Mouse (Mus musculus) hindbrain, embryonic 14.5 days (tissue): ENCODE results near the gene Snx9. TPM values are rescaled to one million over a fixed set of nuclear protein-coding genes. Genes with fewer than 3 reads are reported as not detected.

Experiments used
- ATAC-seq: fragments of 200-750 bp; cut with Nextera tagmentation; 2 replicates; pipeline ENCODE4 v1.8.0; 2017; ENCODE audit warnings: moderate number of reproducible peaks, mild to moderate bottlenecking, moderate TSS enrichment, moderate library complexity; ENCODE audit not compliant: low FRiP score
- DNase-seq: peaks from one replicate; pipeline ENCODE4 v3.0.0-alpha.2; 2015; ENCODE audit warnings: low spot score
- H3K27ac ChIP-seq: fragments of 300-500 bp; sonication (generic); 2 replicates; pipeline ENCODE4 v1.5.1; 2014; ENCODE audit warnings: mild to moderate bottlenecking, moderate library complexity
- H3K27me3 ChIP-seq: fragments of 300-500 bp; sonication (generic); 2 replicates; pipeline ENCODE4 v1.6.1; 2014; ENCODE audit warnings: mild to moderate bottlenecking, low read length, mixed read lengths; ENCODE audit not compliant: control insufficient read depth, insufficient read depth
- H3K36me3 ChIP-seq: fragments of 300-500 bp; sonication (generic); replicated peaks from 2 replicates; pipeline ENCODE4 v1.6.1; 2014; ENCODE audit not compliant: control insufficient read depth, insufficient read depth
- H3K4me1 ChIP-seq: fragments of 300-500 bp; sonication (generic); replicated peaks from 2 replicates; pipeline ENCODE4 v1.6.1; 2014; ENCODE audit warnings: antibody characterized with exemption, low read length, mixed read lengths; ENCODE audit not compliant: control insufficient read depth, insufficient read depth
- H3K4me2 ChIP-seq: fragments of 300-500 bp; sonication (generic); replicated peaks from 2 replicates; pipeline ENCODE4 v1.6.1; 2014; ENCODE audit warnings: mild to moderate bottlenecking, moderate library complexity
- H3K4me3 ChIP-seq: fragments of 300-500 bp; sonication (generic); replicated peaks from 2 replicates; pipeline ENCODE4 v1.5.1; 2014; ENCODE audit warnings: mild to moderate bottlenecking, low read length
- H3K9ac ChIP-seq: fragments of 300-500 bp; sonication (generic); 2 replicates; pipeline ENCODE4 v1.6.1; 2014
- H3K9me3 ChIP-seq: fragments of 300-500 bp; sonication (generic); 2 replicates; pipeline ENCODE4 v1.6.1; 2016; ENCODE audit warnings: low read length; ENCODE audit not compliant: control insufficient read depth
- WGBS: fragments of 180-500 bp; shearing (Covaris S2); extraction: QIAGEN DNeasy Blood & Tissue Kit; methylation state at CpG from one replicate; pipeline ENCODE4 v1.1.7; 2014; 5-methylcytosine and 5-hydroxymethylcytosine counted together
- polyA plus RNA-seq: library from polyadenylated mRNA; unstranded; fragments of >200 nt; fragmentation: Nextera tagmentation; extraction: Ambion mirVana; gene quantifications from 2 replicates; pipeline ENCODE4 v1.2.1, GENCODE M21; 2014

Snx9 gene
- polyA plus RNA-seq, 1 experiment from 2014 or later, result 10.8 TPM

DNA sequence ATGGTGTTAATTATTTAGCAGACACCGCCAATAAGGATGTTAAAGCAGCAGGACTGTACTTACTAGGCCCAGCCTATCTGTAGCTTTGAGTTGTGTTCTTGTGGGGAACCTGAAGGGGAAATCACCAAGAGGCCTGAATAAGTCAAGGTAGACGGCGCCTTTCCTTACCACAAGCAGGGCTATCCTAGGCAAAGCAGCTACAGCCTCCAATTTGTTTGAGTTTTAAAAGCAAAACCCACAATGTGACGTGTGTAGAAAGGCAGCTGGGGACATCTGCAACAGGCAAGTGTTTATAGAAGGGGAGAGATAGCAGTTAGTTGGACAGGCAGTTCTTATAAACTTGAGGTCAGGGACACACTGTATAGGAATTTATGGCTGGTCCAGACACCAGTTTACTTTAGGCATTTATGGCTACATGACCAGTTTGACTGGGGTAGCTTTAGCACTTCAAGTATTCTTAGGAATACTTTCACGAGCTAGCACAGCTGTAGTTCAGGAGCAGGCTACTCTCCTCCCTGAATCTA is 129.2 kb downstream of the Snx9 start:
- Histone ChIP-seq H3K9ac (no peak overlapping the region), H3K27ac (no peak overlapping the region), H3K4me2 (no peak overlapping the region), H3K27me3 (no peaks in the 10 kb centered on the region), H3K4me3 (no peak overlapping the region), H3K36me3 (no peaks in the 10 kb centered on the region), H3K9me3 (no peaks in the 10 kb centered on the region), H3K4me1 (0 out of 2 replicates have a peak, but pooled peaks cover 2% of the 10 kb centered on the region)
- DNase-seq (no peak), ATAC-seq (no peak)
- 89% methylated on average over 5 of the region's 5 CpGs for WGBS

DNA sequence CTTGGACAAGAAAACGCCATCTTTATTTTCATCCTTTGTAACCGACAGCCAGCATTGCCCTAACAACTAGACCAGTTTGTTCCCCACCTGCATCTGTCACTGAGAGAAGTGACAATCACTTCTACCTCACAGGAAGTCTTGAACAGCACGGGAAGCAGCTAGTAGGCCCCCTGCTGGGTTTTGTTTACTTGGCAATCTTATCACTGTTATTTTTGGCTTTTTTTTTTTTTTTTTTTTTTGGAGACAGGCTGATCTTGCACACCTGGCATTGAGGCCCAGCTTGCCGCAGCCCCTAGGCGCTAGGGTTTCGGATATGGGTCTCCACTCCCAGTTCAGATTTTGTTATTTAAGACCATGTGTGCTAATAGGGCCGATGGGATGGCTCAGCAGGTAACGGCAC is 132.4 kb downstream of the Snx9 start:
- Histone ChIP-seq H3K4me1 (peaks cover 17% of the 10 kb centered on the region; the same call in 1 of the 2 replicates), H3K36me3 (no peaks in the 10 kb centered on the region), H3K9me3 (no peaks in the 10 kb centered on the region), H3K27me3 (no peaks in the 10 kb centered on the region), H3K9ac (no peak overlapping the region), H3K4me3 (no peak overlapping the region), H3K27ac (no peak overlapping the region), H3K4me2 (no peak overlapping the region)
- DNase-seq (no peak), ATAC-seq (no peak)
- WGBS, result 76% methylated on average over 8 of the region's 8 CpGs

- Histone ChIP-seq H3K4me3 (no peak overlapping the region), H3K9me3 (no peaks in the 10 kb centered on the region), H3K27me3 (no peaks in the 10 kb centered on the region), H3K4me1 (peaks cover 17% of the 10 kb centered on the region; the same call in 1 of the 2 replicates), H3K27ac (no peak overlapping the region), H3K9ac (no peak overlapping the region), H3K4me2 (peak overlapping the region; percentile 18), H3K36me3 (no peaks in the 10 kb centered on the region)
- 45% methylated on average over 23 of the region's 23 CpGs for WGBS
- ATAC-seq (no peak; the same call in 1 of the 2 replicates), DNase-seq (no peak)
Observed at GRCm38 (mm10) chr17:5975099-5975977, 134.2 kb downstream of the Snx9 start.

DNA sequence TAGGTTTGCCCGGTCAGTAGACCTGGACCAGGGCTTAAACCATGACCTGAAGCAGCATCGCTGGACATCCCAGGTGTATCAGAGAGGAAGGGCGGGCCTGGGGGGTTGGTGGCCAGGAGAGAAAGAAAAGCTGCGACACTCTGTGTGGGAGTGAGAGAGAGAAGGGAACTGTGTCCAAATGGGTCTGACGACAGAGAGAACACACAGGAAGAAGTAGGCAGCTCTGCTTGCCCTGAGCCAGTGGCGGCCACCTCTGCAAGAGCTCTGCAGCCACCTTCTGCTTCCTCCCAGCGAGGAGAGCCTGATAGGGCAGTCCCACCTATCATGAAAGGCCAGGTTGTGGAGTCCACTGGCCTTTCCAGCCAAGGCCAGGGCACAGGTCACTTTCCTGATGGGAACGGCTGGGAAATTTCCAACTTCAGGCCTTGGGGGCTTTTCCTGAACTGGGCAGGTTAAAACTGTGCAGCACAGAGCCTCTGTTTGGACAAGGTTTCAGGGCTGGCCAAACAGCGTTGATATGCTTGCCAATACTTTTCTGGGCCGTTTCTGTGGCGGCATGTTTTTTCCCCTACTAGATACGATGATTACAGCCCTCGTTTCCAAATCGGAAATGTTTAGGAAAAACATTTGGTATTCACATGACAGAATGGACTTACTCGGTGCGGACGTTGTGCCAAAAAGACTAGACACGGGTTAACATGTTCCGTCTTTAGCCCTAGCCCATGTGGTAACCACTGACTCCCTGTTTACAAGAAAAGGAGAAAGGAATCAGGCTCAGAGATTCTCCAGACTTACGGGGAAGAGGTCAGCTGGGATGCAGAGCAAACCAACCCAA is 135.3 kb downstream of the Snx9 start:
- Histone ChIP-seq H3K4me3 (no peak overlapping the region), H3K27me3 (no peaks in the 10 kb centered on the region), H3K4me2 (no peak overlapping the region), H3K9me3 (no peaks in the 10 kb centered on the region), H3K4me1 (peaks cover 17% of the 10 kb centered on the region; the same call in 1 of the 2 replicates), H3K36me3 (no peaks in the 10 kb centered on the region), H3K27ac (no peak overlapping the region), H3K9ac (no peak overlapping the region)
- DNase-seq (no peak), ATAC-seq (no peak)
- 80% methylated on average over 20 of the region's 20 CpGs for WGBS

GRCm38 (mm10) chr17:5977056-5977920 is 136.2 kb downstream of the Snx9 start:
- H3K4me2 ChIP-seq, result no peak overlapping the region
- no peaks in the 10 kb centered on the region for H3K9me3 ChIP-seq
- no peak overlapping the region for H3K4me3 ChIP-seq
- no peak overlapping the region for H3K9ac ChIP-seq
- no peaks in the 10 kb centered on the region for H3K27me3 ChIP-seq
- WGBS, result 56% methylated on average over 16 of the region's 16 CpGs
- ATAC-seq, result no peak
- H3K27ac ChIP-seq, result no peak overlapping the region
- H3K36me3 ChIP-seq, result no peaks in the 10 kb centered on the region
- DNase-seq, result no peak
- H3K4me1 ChIP-seq, result peaks cover 17% of the 10 kb centered on the region; the same call in 1 of the 2 replicates

DNA sequence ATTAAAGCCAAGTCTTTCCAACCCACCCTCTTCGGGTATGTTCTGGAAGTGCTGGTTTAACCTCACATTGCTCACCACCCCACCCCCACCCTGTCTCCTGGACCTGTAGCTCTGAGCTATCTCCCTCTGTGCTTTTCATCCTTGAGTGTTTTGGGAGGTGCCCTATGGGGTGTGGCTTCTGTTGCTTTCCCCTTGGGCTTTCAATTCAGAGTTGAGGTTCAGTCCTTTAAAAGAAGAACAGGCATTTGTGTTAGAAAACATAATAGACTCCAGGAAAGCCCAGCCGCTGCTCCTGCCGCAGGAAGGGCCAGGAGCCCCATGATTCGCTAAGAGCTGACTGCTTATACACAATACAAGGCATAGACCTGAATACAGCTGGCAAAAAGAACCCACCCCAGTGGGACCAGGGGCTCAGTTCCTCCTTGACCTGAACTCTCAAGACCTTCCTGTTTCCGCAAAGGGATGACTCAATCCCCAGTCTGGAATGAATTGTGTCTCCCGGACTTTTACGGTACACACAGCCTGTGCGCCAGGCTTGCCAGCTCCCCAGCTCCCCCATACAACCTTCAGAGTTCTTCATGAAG is 136.9 kb downstream of the Snx9 start:
- DNase-seq (no peak), ATAC-seq (no peak)
- no peak overlapping the region for H3K4me2 ChIP-seq
- no peaks in the 10 kb centered on the region for H3K9me3 ChIP-seq
- 63% methylated on average over 8 of the region's 8 CpGs for WGBS
- H3K36me3 ChIP-seq, result no peaks in the 10 kb centered on the region
- no peak overlapping the region for H3K9ac ChIP-seq
- no peak overlapping the region for H3K4me3 ChIP-seq
- no peak overlapping the region for H3K27ac ChIP-seq
- peaks cover 17% of the 10 kb centered on the region; the same call in 1 of the 2 replicates for H3K4me1 ChIP-seq
- H3K27me3 ChIP-seq, result no peaks in the 10 kb centered on the region

GRCm38 (mm10) chr17:5978505-5979077 is 137.5 kb downstream of the Snx9 start:
- ATAC-seq, result no peak
- Histone ChIP-seq H3K9me3 (no peaks in the 10 kb centered on the region), H3K4me2 (no peak overlapping the region), H3K27me3 (no peaks in the 10 kb centered on the region), H3K27ac (no peak overlapping the region), H3K9ac (no peak overlapping the region), H3K36me3 (no peaks in the 10 kb centered on the region), H3K4me3 (no peak overlapping the region), H3K4me1 (peaks cover 17% of the 10 kb centered on the region; the same call in 1 of the 2 replicates)
- DNase-seq, result no peak
- WGBS, result 76% methylated on average over 10 of the region's 10 CpGs

- peaks cover 9% of the 10 kb centered on the region; the same call in 1 of the 2 replicates for H3K4me1 ChIP-seq
- H3K9ac ChIP-seq, result no peak overlapping the region
- H3K27me3 ChIP-seq, result no peaks in the 10 kb centered on the region
- no peaks in the 10 kb centered on the region for H3K9me3 ChIP-seq
- H3K36me3 ChIP-seq, result no peaks in the 10 kb centered on the region
- DNase-seq (no peak), ATAC-seq (no peak)
- no peak overlapping the region for H3K4me3 ChIP-seq
- no peak overlapping the region for H3K4me2 ChIP-seq
- 50% methylated on average over 6 of the region's 6 CpGs for WGBS
- H3K27ac ChIP-seq, result no peak overlapping the region
Observed at GRCm38 (mm10) chr17:5980860-5981259, 139.7 kb downstream of the Snx9 start.
